Mouse (Mus musculus) midbrain, embryonic 16.5 days (tissue): Measurements from ENCODE around the gene Vmn1r85. TPM values are rescaled to one million over a fixed set of nuclear protein-coding genes. Genes with fewer than 3 reads are reported as not detected.

Experiments used
- ATAC-seq: fragments of 200-750 bp; cut with Nextera tagmentation; 2 replicates; pipeline ENCODE4 v1.8.0; 2017; ENCODE audit warnings: moderate TSS enrichment
- H3K27ac ChIP-seq: fragments of 300-500 bp; sonication (generic); 2 replicates; pipeline ENCODE4 v1.5.1; 2014; ENCODE audit warnings: mild to moderate bottlenecking, low read length, mixed read lengths
- H3K27me3 ChIP-seq: fragments of 300-500 bp; sonication (generic); 2 replicates; pipeline ENCODE4 v1.6.1; 2014; ENCODE audit warnings: low read depth, low read length, mixed read lengths; ENCODE audit not compliant: control insufficient read depth, insufficient read depth
- H3K36me3 ChIP-seq: fragments of 300-500 bp; sonication (generic); 2 replicates; pipeline ENCODE4 v1.6.1; 2014; ENCODE audit warnings: mild to moderate bottlenecking, low read length, moderate library complexity, mixed read lengths; ENCODE audit not compliant: control insufficient read depth, insufficient read depth
- H3K4me1 ChIP-seq: fragments of 300-500 bp; sonication (generic); 2 replicates; pipeline ENCODE4 v1.6.1; 2014; ENCODE audit warnings: mild to moderate bottlenecking, low read length, mixed read lengths; ENCODE audit not compliant: control insufficient read depth, insufficient read depth
- H3K4me2 ChIP-seq: fragments of 300-500 bp; sonication (generic); 2 replicates; pipeline ENCODE4 v1.6.1; 2014; ENCODE audit warnings: mild to moderate bottlenecking, low read length, mixed read lengths
- H3K4me3 ChIP-seq: fragments of 300-500 bp; sonication (generic); 2 replicates; pipeline ENCODE4 v1.5.1; 2014; ENCODE audit warnings: low read depth, mild to moderate bottlenecking, low read length, moderate library complexity, mixed read lengths
- H3K9ac ChIP-seq: fragments of 300-500 bp; sonication (generic); 2 replicates; pipeline ENCODE4 v1.6.1; 2014; ENCODE audit warnings: low read depth, low read length, mixed read lengths
- H3K9me3 ChIP-seq: fragments of 300-500 bp; sonication (generic); replicated peaks from 2 replicates; pipeline ENCODE4 v1.6.1; 2014; ENCODE audit warnings: mild to moderate bottlenecking, low read length, mixed read lengths; ENCODE audit not compliant: control insufficient read depth, poor library complexity, severe bottlenecking
- whole genome bisulfite sequencing: fragments of 180-500 bp; shearing (Covaris S2); extraction: QIAGEN DNeasy Blood & Tissue Kit; methylation state at CpG from one replicate; pipeline ENCODE4 v1.1.7; 2014; 5-methylcytosine and 5-hydroxymethylcytosine counted together
- polyA plus RNA-seq: library from polyadenylated mRNA; unstranded; fragments of >200 nt; fragmentation: Nextera tagmentation; extraction: Ambion mirVana; gene quantifications from 2 replicates; pipeline ENCODE4 v1.2.1, GENCODE M21; 2015

The Vmn1r85 gene
- polyA plus RNA-seq, 1 experiment from 2014 or later = 0.35 TPM

DNA sequence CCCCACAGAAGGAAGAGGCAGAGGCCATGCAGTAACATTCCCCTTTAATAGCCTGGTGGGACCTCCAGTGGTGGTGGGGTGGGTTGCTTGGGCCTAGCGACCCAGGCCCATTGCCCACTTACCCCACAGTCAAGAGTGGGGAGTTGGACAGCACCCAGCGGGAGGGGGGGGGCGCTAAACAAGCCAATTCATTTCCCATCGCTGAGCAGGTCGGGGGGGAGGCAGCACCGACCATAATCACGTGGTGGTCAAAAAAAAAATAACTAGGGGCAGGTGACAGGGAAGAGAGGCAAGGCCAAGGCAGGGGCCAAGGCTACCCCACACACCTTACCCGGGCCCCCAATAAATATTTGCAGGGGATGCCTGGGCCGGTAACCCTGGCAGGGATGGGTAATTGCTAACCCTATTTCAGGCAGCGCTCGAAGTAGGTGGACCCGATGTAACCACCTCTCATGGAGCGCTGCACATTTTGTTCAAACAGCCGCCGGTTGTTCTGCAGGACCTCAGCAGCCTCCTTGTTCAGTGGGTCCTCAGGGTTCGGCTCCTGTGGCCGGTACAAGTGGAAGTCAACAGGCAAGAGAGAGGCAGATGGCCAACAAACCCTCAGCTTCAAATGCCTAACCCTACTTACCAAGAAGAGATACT lies 59.6 kb downstream of the Vmn1r85 start:
- Histone ChIP-seq H3K9ac (peak overlapping the region; percentile 72; the same call in 1 of the 2 replicates), H3K36me3 (peaks cover 20% of the 10 kb centered on the region), H3K4me3 (no peak overlapping the region; the same call in 1 of the 2 replicates), H3K9me3 (no peaks in the 10 kb centered on the region), H3K4me1 (peaks cover 34% of the 10 kb centered on the region), H3K27me3 (no peaks in the 10 kb centered on the region), H3K4me2 (peak overlapping the region; percentile 87), H3K27ac (peak overlapping the region; percentile 91)
- WGBS = 83% methylated on average over 17 of the region's 17 CpGs
- ATAC-seq = peak; percentile 0; the same call in 1 of the 2 replicates

DNA sequence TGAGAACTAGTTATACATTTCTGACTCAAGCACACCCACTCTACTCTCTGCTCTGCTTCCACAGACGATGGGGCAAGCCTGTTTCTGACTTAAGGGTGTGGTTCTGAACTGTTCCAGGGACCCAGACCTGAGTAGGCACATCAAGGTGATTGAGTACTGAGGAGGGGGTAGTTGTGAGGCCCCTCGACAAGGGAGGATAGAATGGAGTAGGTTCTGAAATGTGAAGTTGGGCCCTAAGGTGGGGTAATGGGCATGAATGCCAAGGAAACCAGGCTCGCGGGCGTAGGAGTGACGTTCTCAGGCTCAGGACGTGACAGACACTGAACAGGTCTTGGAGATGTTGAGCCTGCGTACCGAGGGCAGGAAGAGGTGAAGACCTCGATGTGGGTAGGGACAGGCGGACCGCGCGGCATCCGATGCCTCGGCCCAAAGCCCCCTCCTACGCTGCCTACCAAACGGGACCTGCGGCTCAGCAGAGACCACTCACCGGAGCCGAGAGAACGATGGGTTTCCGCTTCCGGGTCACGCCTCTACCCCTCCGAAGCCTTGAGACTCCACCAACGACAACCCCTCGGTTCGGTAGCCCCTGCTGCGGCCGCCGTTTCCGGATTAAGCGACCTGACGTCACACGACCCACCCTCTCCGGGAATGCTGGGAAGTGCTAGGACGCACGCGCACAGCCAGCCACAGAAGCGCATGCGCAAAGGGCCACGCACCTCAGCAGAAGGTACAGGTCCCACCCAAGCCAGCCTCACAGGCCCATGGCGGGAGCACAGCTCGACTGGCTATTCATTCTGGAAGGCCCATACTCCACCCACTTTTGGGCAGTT lies 60.6 kb downstream of the Vmn1r85 start, which contains the start of gene Chmp2a:
Gene Chmp2a, minus strand, starts transcription at position 660 of the 830 bp plus-strand sequence.
- peak; percentile 79 for ATAC-seq
- H3K27ac ChIP-seq = peak within 1 kb of the TSS; percentile 91
- peak within 1 kb of the TSS; percentile 87 for H3K4me2 ChIP-seq
- WGBS = under 1% methylated on average over 44 of the region's 45 CpGs
- peaks cover 34% of the 10 kb centered on the region for H3K4me1 ChIP-seq
- peak within 1 kb of the TSS; percentile 52 for H3K4me3 ChIP-seq
- H3K9me3 ChIP-seq = no peaks in the 10 kb centered on the region
- H3K9ac ChIP-seq = peak within 1 kb of the TSS; percentile 72
- H3K36me3 ChIP-seq = peaks cover 29% of the 10 kb centered on the region
- H3K27me3 ChIP-seq = no peaks in the 10 kb centered on the region

DNA sequence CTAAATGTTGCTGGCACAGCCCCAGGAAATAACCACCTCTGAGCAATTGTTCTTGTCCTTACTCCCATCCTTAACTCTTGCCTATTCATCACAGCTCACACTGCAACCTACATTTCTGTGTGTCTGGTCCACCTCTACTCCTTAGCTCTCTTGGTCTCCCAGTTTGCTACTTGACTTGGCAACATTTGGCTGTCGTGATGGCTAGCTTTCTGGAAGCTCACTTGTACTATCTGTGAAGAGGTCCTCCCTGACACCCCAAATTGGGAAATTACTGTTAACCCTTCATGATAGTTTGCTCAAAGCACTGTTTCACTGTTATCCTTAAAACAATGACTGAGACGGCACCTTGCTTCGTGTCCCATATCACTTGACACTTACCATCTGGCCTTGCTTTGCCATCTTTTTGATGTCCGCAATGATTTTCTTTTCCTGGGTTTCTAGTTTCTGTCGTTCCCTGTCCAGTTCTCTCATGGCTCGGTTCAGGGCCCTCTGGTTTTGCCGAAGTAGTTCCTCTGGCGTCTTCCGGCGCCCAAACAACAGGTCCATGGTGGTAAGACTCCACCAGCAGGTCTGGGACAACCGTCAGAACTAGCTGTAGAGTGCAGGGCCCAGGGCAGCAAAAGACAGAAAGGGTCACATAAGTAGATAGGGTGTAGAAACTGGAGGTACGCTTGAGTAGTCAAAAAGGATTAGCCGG lies 61.4 kb downstream of the Vmn1r85 start:
- Histone ChIP-seq H3K9ac (peak overlapping the region; percentile 72), H3K4me3 (peak overlapping the region; percentile 52), H3K9me3 (no peaks in the 10 kb centered on the region), H3K27me3 (no peaks in the 10 kb centered on the region), H3K4me2 (peak overlapping the region; percentile 87), H3K27ac (peak overlapping the region; percentile 91), H3K36me3 (peaks cover 37% of the 10 kb centered on the region), H3K4me1 (peaks cover 26% of the 10 kb centered on the region)
- WGBS = 49% methylated on average over 13 of the region's 13 CpGs
- no peak for ATAC-seq

Other genes with a start within 250 kb of the Vmn1r85 start
- gene Zfp128, start 214.0 kb downstream of the Vmn1r85 start, polyA plus RNA-seq = 8.2 and 8.7 TPM in 2 replicates
- 11.1 and 11.5 TPM in 2 replicates for gene Zscan22, start 197.4 kb downstream of the Vmn1r85 start, polyA plus RNA-seq
- gene Rps5, start 172.9 kb downstream of the Vmn1r85 start, polyA plus RNA-seq = 512 and 515 TPM in 2 replicates
- gene Rnf225, start 167.8 kb downstream of the Vmn1r85 start, polyA plus RNA-seq = 0.98 and 1.2 TPM in 2 replicates
- gene Zfp324, start 129.3 kb downstream of the Vmn1r85 start, polyA plus RNA-seq = 14.5 and 14.9 TPM in 2 replicates
- 13.1 and 13.8 TPM in 2 replicates for gene Zfp446, start 117.3 kb downstream of the Vmn1r85 start, polyA plus RNA-seq
- gene Slc27a5, start 97.0 kb downstream of the Vmn1r85 start, polyA plus RNA-seq = 0.24 and 0.43 TPM in 2 replicates
- 184 and 195 TPM in 2 replicates for gene Trim28, start 96.1 kb downstream of the Vmn1r85 start, polyA plus RNA-seq
- gene Zbtb45, start 85.1 kb downstream of the Vmn1r85 start, polyA plus RNA-seq = 44.0 and 44.8 TPM in 2 replicates
- gene Chmp2a, start 60.4 kb downstream of the Vmn1r85 start, polyA plus RNA-seq = 179 and 188 TPM in 2 replicates
- 74.0 and 83.9 TPM in 2 replicates for gene Ube2m, start 56.9 kb downstream of the Vmn1r85 start, polyA plus RNA-seq
- 11.5 and 11.6 TPM in 2 replicates for gene Mzf1, start 40.4 kb downstream of the Vmn1r85 start, polyA plus RNA-seq
- gene Vmn1r86, start 24.7 kb upstream of the Vmn1r85 start, polyA plus RNA-seq = not detected in 2 replicates
- not detected in 2 replicates for gene Vmn1r87, start 45.0 kb upstream of the Vmn1r85 start, polyA plus RNA-seq
- gene Vmn1r88, start 64.4 kb upstream of the Vmn1r85 start, polyA plus RNA-seq = not detected in 2 replicates
- gene Vmn1r89, start 117.8 kb upstream of the Vmn1r85 start, polyA plus RNA-seq = not detected in 2 replicates
- gene Lig1, start 182.1 kb upstream of the Vmn1r85 start, polyA plus RNA-seq = 31.7 and 33.6 TPM in 2 replicates
- 12.9 and 15.2 TPM in 2 replicates for gene Zswim9, start 183.5 kb upstream of the Vmn1r85 start, polyA plus RNA-seq
- 0.62 and 0.86 TPM in 2 replicates for gene Pla2g4c, start 229.5 kb upstream of the Vmn1r85 start, polyA plus RNA-seq